Mouse (Mus musculus): Measurements from ENCODE around the gene Ang4. TPM values are rescaled to one million over a fixed set of nuclear protein-coding genes. Genes with fewer than 3 reads are reported as not detected.

The Ang4 gene
- polyA plus RNA-seq (2017; shearing (Covaris generic)), result not detected

GRCm38 (mm10) chr14:51773490-51773889, at the start of gene Ang4:
Gene Ang4, minus strand, starts transcription at chr14:51773590.

GRCm38 (mm10) chr14:51799746-51800145, 26.4 kb upstream of the Ang4 start, which contains the start of gene AY358078:
Gene AY358078, plus strand, starts transcription at chr14:51800046.

GRCm38 (mm10) chr14:51717083-51717482, 56.3 kb downstream of the Ang4 start, which contains the start of gene Gm5800:
Gene Gm5800, minus strand, starts transcription at chr14:51717183.

Other genes starting within 250 kb of the Ang4 start
- under 1 TPM in 1 of 2 experiments, not detected in 1; 0.15 TPM for gene Gm5622, start 220.8 kb downstream of the Ang4 start, polyA plus RNA-seq (2017; shearing (Covaris generic))
- not detected for gene Gm17175, start 199.5 kb downstream of the Ang4 start, polyA plus RNA-seq (2017; shearing (Covaris generic))
- not detected for gene Gm17174, start 181.5 kb downstream of the Ang4 start, polyA plus RNA-seq (2017; shearing (Covaris generic))
- not detected for gene Gm17078, start 162.3 kb downstream of the Ang4 start, polyA plus RNA-seq (2017; shearing (Covaris generic))
- not detected for gene Gm4181, start 137.9 kb downstream of the Ang4 start, polyA plus RNA-seq (2017; shearing (Covaris generic))
- not detected for gene Gm17079, start 78.1 kb downstream of the Ang4 start, polyA plus RNA-seq (2017; shearing (Covaris generic))
- not detected for gene Gm5800, start 56.4 kb downstream of the Ang4 start, polyA plus RNA-seq (2017; shearing (Covaris generic))
- not detected for gene AY358078, start 26.5 kb upstream of the Ang4 start, polyA plus RNA-seq (2017; shearing (Covaris generic))
- 1 to 10 TPM in 1 of 2 experiments, under 1 TPM in 1; 0.79 to 3.5 TPM for gene Ear6, start 80.1 kb upstream of the Ang4 start, polyA plus RNA-seq (2017; shearing (Covaris generic))
- gene Mettl17, start 111.3 kb upstream of the Ang4 start, polyA plus RNA-seq (2017; shearing (Covaris generic)), result 10 to 100 TPM; 56.3 to 79.3 TPM
- under 1 TPM; 0.23 to 0.50 TPM for gene Slc39a2, start 119.3 kb upstream of the Ang4 start, polyA plus RNA-seq (2017; shearing (Covaris generic))
- 10 to 100 TPM; 34.6 to 36.6 TPM for gene Ndrg2, start 140.6 kb upstream of the Ang4 start, polyA plus RNA-seq (2017; shearing (Covaris generic))
- not detected for gene Tppp2, start 144.8 kb upstream of the Ang4 start, polyA plus RNA-seq (2017; shearing (Covaris generic))
- not detected for gene Rnase13, start 149.2 kb upstream of the Ang4 start, polyA plus RNA-seq (2017; shearing (Covaris generic))
- gene Arhgef40, start 211.1 kb upstream of the Ang4 start, polyA plus RNA-seq (2017; shearing (Covaris generic)), result 1 to 10 TPM in 1 of 2 experiments, under 1 TPM in 1; 0.58 to 2.6 TPM
- not detected for gene Tmem253, start 242.1 kb upstream of the Ang4 start, polyA plus RNA-seq (2017; shearing (Covaris generic))
- 10 to 100 TPM; 12.7 to 20.2 TPM for gene Zfp219, start 247.1 kb upstream of the Ang4 start, polyA plus RNA-seq (2017; shearing (Covaris generic))

All from activated CD4-positive, CD25-positive, alpha-beta regulatory T cell (primary cell).